Comparison of ENCODE assay signal across 13 mouse cellular contexts in the genomic region with DNA sequence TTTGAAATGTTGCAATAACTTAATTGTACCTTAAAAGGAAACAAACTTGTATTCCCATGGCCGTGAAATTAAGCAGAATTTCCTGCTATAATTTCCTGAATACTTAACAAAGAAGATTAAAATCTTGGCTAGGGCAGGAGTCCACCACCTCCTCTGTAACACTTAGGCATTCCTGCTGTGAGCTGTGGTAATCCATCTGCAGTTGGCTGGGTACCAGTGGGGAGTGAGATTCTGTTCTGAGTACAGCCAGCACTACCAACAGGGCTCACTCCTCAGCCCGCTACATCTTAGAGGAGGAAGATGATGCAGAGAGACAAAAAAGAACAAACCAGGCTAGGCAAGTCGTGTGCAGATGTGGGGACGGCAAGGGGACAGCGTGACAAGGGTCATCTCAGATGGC. TPM values are rescaled to one million over a fixed set of nuclear protein-coding genes. Genes with fewer than 3 reads are reported as not detected.
DNase-seq lines count a peak whose midpoint lies in the region; ATAC-seq lines count a peak whose summit lies in the region.
"Had no signal": no experiment of that assay in that cellular context is flagged by ENCODE, and none has a peak within 500 bp of the region (broad histone marks: within the 10 kb centered on the region; RNA-seq: fewer than 3 reads in every experiment).

No protein-coding gene starts in this region.

- H3K36me3 ChIP-seq in hindbrain, embryonic 16.5 days (ENCODE audit: control insufficient read depth, insufficient read depth, low read length) = 0 out of 2 replicates have a peak, but pooled peaks cover 5% of the 10 kb centered on the region
- H3K36me3 ChIP-seq in hindbrain, embryonic 14.5 days (replicated peaks; ENCODE audit: control insufficient read depth, insufficient read depth) = peaks cover 41% of the 10 kb centered on the region
- no peaks in the 10 kb centered on the region for H3K36me3 ChIP-seq in midbrain, embryonic 11.5 days (ENCODE audit: control insufficient read depth, insufficient read depth, low read length)
- H3K36me3 ChIP-seq in midbrain, embryonic 13.5 days = peaks cover 14% of the 10 kb centered on the region
- H3K36me3 ChIP-seq: stomach, embryonic 15.5 days had no signal

- H3K9ac ChIP-seq in hindbrain, embryonic 16.5 days (ENCODE audit: low read depth, low read length) = no peak overlapping the region
- no peak overlapping the region for H3K9ac ChIP-seq in hindbrain, embryonic 14.5 days
- no peak overlapping the region for H3K9ac ChIP-seq in midbrain, embryonic 11.5 days (ENCODE audit: low read length)
- H3K9ac ChIP-seq in midbrain, embryonic 13.5 days (replicated peaks) = no peak overlapping the region
- H3K9ac ChIP-seq: liver, embryonic 14.5 days; stomach, embryonic 15.5 days had no signal

- DNase-seq in hindbrain, embryonic 14.5 days (ENCODE audit: low spot score) = no peak
- no peak for DNase-seq in midbrain, embryonic 11.5 days (ENCODE audit: low spot score, missing footprints)
- DNase-seq in cerebellum, adult 8-10 months = peak; percentile 28
- peak; percentile 27 to 63 for DNase-seq in cerebellum, postnatal 25 days
- DNase-seq in T-cell, adult 2 months (ENCODE audit: low spot score) = no peak
- DNase-seq: gastrocnemius, postnatal 36 days; lung, postnatal 4 days; thymus, postnatal 14 days had no signal

- H3K27me3 ChIP-seq in hindbrain, embryonic 16.5 days (replicated peaks; ENCODE audit: control insufficient read depth, insufficient read depth, low read length) = no peaks in the 10 kb centered on the region
- H3K27me3 ChIP-seq in hindbrain, embryonic 14.5 days (ENCODE audit: control insufficient read depth, insufficient read depth, low read length) = peaks cover 29% of the 10 kb centered on the region
- H3K27me3 ChIP-seq in midbrain, embryonic 11.5 days (ENCODE audit: control insufficient read depth, insufficient read depth, low read length) = peaks cover 80% of the 10 kb centered on the region
- H3K27me3 ChIP-seq in midbrain, embryonic 13.5 days = peaks cover 90% of the 10 kb centered on the region
- H3K27me3 ChIP-seq: stomach, embryonic 15.5 days had no signal

- no peaks in the 10 kb centered on the region for H3K4me1 ChIP-seq in hindbrain, embryonic 16.5 days (ENCODE audit: control insufficient read depth, insufficient read depth, low read depth, low read length)
- 0 out of 2 replicates have a peak, but pooled peaks cover 2% of the 10 kb centered on the region for H3K4me1 ChIP-seq in hindbrain, embryonic 14.5 days (replicated peaks; ENCODE audit: control insufficient read depth, insufficient read depth, low read length)
- peaks cover 23% of the 10 kb centered on the region for H3K4me1 ChIP-seq in midbrain, embryonic 11.5 days (ENCODE audit: control insufficient read depth, insufficient read depth, low read length)
- peaks cover 27% of the 10 kb centered on the region for H3K4me1 ChIP-seq in midbrain, embryonic 13.5 days (replicated peaks)
- H3K4me1 ChIP-seq: stomach, embryonic 15.5 days had no signal

- no peaks in the 10 kb centered on the region for H3K9me3 ChIP-seq in hindbrain, embryonic 16.5 days (ENCODE audit: control insufficient read depth, low read length)
- H3K9me3 ChIP-seq in hindbrain, embryonic 14.5 days (ENCODE audit: control insufficient read depth, low read length) = peaks cover 4% of the 10 kb centered on the region; the same call in 1 of the 2 replicates
- H3K9me3 ChIP-seq in midbrain, embryonic 11.5 days (ENCODE audit: control insufficient read depth, low read length) = no peaks in the 10 kb centered on the region
- H3K9me3 ChIP-seq in midbrain, embryonic 13.5 days = no peaks in the 10 kb centered on the region
- H3K9me3 ChIP-seq: stomach, embryonic 15.5 days had no signal

- 70% methylated on average over 5 of the region's 5 CpGs for WGBS in hindbrain, embryonic 16.5 days
- WGBS in hindbrain, embryonic 14.5 days = 60% methylated on average over 5 of the region's 5 CpGs
- 41% methylated on average over 5 of the region's 5 CpGs for WGBS in midbrain, embryonic 11.5 days
- WGBS in midbrain, embryonic 13.5 days = 41% methylated on average over 5 of the region's 5 CpGs

- H3K4me2 ChIP-seq in hindbrain, embryonic 16.5 days (ENCODE audit: low read length) = no peak overlapping the region
- no peak overlapping the region for H3K4me2 ChIP-seq in hindbrain, embryonic 14.5 days (replicated peaks)
- H3K4me2 ChIP-seq in midbrain, embryonic 11.5 days = no peak overlapping the region
- H3K4me2 ChIP-seq in midbrain, embryonic 13.5 days (replicated peaks) = no peak overlapping the region
- H3K4me2 ChIP-seq: stomach, embryonic 15.5 days had no signal

- ATAC-seq in hindbrain, embryonic 16.5 days = 0 out of 2 replicates have a peak, but pooled peaks have one; percentile 8
- no peak for ATAC-seq in hindbrain, embryonic 14.5 days (ENCODE audit: low FRiP score)
- ATAC-seq in midbrain, embryonic 11.5 days (ENCODE audit: low FRiP score) = no peak
- no peak for ATAC-seq in midbrain, embryonic 13.5 days
- ATAC-seq: activated CD4-positive, CD25-positive, alpha-beta regulatory T cell, adult 4 months had no signal

- no peak overlapping the region for H3K27ac ChIP-seq in hindbrain, embryonic 16.5 days (ENCODE audit: low read depth, low read length)
- H3K27ac ChIP-seq in hindbrain, embryonic 14.5 days = no peak overlapping the region
- H3K27ac ChIP-seq in midbrain, embryonic 11.5 days (ENCODE audit: low read depth, low read length) = peak overlapping the region; percentile 2; the same call in 1 of the 2 replicates
- no peak overlapping the region for H3K27ac ChIP-seq in midbrain, embryonic 13.5 days
- H3K27ac ChIP-seq: liver, embryonic 14.5 days; stomach, embryonic 15.5 days had no signal

- no peak overlapping the region for H3K4me3 ChIP-seq in hindbrain, embryonic 16.5 days (ENCODE audit: low read length)
- H3K4me3 ChIP-seq in hindbrain, embryonic 14.5 days (replicated peaks; ENCODE audit: low read length) = no peak overlapping the region
- no peak overlapping the region for H3K4me3 ChIP-seq in midbrain, embryonic 11.5 days (ENCODE audit: low read depth, low read length)
- no peak overlapping the region for H3K4me3 ChIP-seq in midbrain, embryonic 13.5 days (replicated peaks)
- H3K4me3 ChIP-seq: stomach, embryonic 15.5 days had no signal

RNA-seq across cellular contexts. Expression of a gene that starts 46.9 kb away (rescaled TPM):
- 1.4 and 5.0 TPM in 2 replicates for polyA plus RNA-seq in hindbrain, embryonic 16.5 days (2015; fragmentation: Nextera tagmentation; extraction: Ambion mirVana)
- 1.4 and 2.4 TPM in 2 replicates for polyA plus RNA-seq in hindbrain, embryonic 14.5 days (2014; fragmentation: Nextera tagmentation; extraction: Ambion mirVana)
- polyA plus RNA-seq in midbrain, embryonic 11.5 days (2014; fragmentation: Nextera tagmentation; extraction: Ambion mirVana) = 22.5 and 23.1 TPM in 2 replicates
- polyA plus RNA-seq in midbrain, embryonic 13.5 days (2015; fragmentation: Nextera tagmentation; extraction: Ambion mirVana) = 17.2 and 17.6 TPM in 2 replicates

Comparison
In these comparisons a context has a peak if more than half of its experiments do, and no peak if none do; other contexts are left out.
1. DNase-seq: peak in cerebellum, adult 8-10 months (single experiment) and cerebellum, postnatal 25 days (2 of 2); none in hindbrain, embryonic 14.5 days (single experiment), midbrain, embryonic 11.5 days (single experiment) and T-cell, adult 2 months (single experiment).